ENCODE assay signal across 11 mouse cellular contexts in genomic region chr3:156903925-156904576, GRCm38 (mm10).
DNase-seq lines count a peak whose midpoint lies in the region; ATAC-seq lines count a peak whose summit lies in the region.
"Had no signal": no experiment of that assay in that cellular context is flagged by ENCODE, and none has a peak within 500 bp of the region (broad histone marks: within the 10 kb centered on the region; RNA-seq: fewer than 3 reads in every experiment).

No protein-coding gene starts in this region.

- H3K9me3 ChIP-seq in midbrain, embryonic 15.5 days = no peaks in the 10 kb centered on the region
- H3K9me3 ChIP-seq: heart, embryonic 13.5 days; liver, embryonic 13.5 days had no signal

- 0 out of 2 replicates have a peak, but pooled peaks cover 2% of the 10 kb centered on the region for H3K4me1 ChIP-seq in midbrain, embryonic 15.5 days
- H3K4me1 ChIP-seq: heart, embryonic 13.5 days; liver, embryonic 13.5 days had no signal

- DNase-seq in right cerebral cortex, adult 2 months (ENCODE audit: low spot score in 2 of 2) = peak; percentile 55 to 62
- DNase-seq in right cerebral cortex, postnatal 14 days = no peak
- DNase-seq in frontal cortex, postnatal 36 days (ENCODE audit: low spot score in 2 of 2) = peak; percentile 43 to 46
- DNase-seq in urinary bladder, postnatal 10 days (ENCODE audit: low spot score) = no peak
- DNase-seq in lung, adult 18-20 months = no peak
- DNase-seq in spleen, adult 12 weeks (ENCODE audit: low spot score) = no peak
- DNase-seq: liver, embryonic 13.5 days had no signal

- no peaks in the 10 kb centered on the region for H3K27me3 ChIP-seq in midbrain, embryonic 15.5 days (replicated peaks)
- H3K27me3 ChIP-seq: heart, embryonic 13.5 days; liver, embryonic 13.5 days had no signal

- peak overlapping the region; percentile 56 for H3K27ac ChIP-seq in midbrain, embryonic 15.5 days
- H3K27ac ChIP-seq: heart, embryonic 13.5 days; liver, embryonic 13.5 days had no signal

- H3K9ac ChIP-seq in midbrain, embryonic 15.5 days = no peak overlapping the region
- H3K9ac ChIP-seq: heart, embryonic 13.5 days; liver, embryonic 13.5 days had no signal

- no peaks in the 10 kb centered on the region for H3K36me3 ChIP-seq in midbrain, embryonic 15.5 days (replicated peaks)
- H3K36me3 ChIP-seq: heart, embryonic 13.5 days; liver, embryonic 13.5 days had no signal

- WGBS in midbrain, embryonic 15.5 days = 50% methylated on average over 9 of the region's 9 CpGs

- H3K4me2 ChIP-seq in midbrain, embryonic 15.5 days = no peak overlapping the region
- H3K4me2 ChIP-seq: heart, embryonic 13.5 days; liver, embryonic 13.5 days had no signal

- ATAC-seq in midbrain, embryonic 15.5 days (replicated peaks) = peak; percentile 78
- ATAC-seq: activated CD4-positive, CD25-positive, alpha-beta regulatory T cell, adult 4 months; intestine, postnatal 0 days had no signal

- no peak overlapping the region for H3K4me3 ChIP-seq in midbrain, embryonic 15.5 days
- H3K4me3 ChIP-seq: heart, embryonic 13.5 days; liver, embryonic 13.5 days had no signal

Comparison
In these comparisons a context has a peak if more than half of its experiments do, and no peak if none do; other contexts are left out.
1. DNase-seq: peak in right cerebral cortex, adult 2 months (2 of 2) and frontal cortex, postnatal 36 days (2 of 2); none in right cerebral cortex, postnatal 14 days (single experiment), urinary bladder, postnatal 10 days (single experiment), lung, adult 18-20 months (0 of 2) and spleen, adult 12 weeks (single experiment).